Mouse (Mus musculus) lung, postnatal 0 days (tissue): ENCODE results near the gene Irf2bpl. TPM values are rescaled to one million over a fixed set of nuclear protein-coding genes. Genes with fewer than 3 reads are reported as not detected.

ENCODE experiments used
- ATAC-seq: fragments of 200-750 bp; cut with Nextera tagmentation; 2 replicates; pipeline ENCODE4 v1.8.0; 2017; ENCODE audit warnings: moderate library complexity
- DNase-seq: peaks from one replicate; pipeline ENCODE4 v3.0.0-alpha.2; 2016; ENCODE audit warnings: low spot score
- H3K27ac ChIP-seq: fragments of 300-500 bp; sonication (generic); 2 replicates; pipeline ENCODE4 v1.5.1; 2014; ENCODE audit warnings: antibody characterized with exemption, mild to moderate bottlenecking, low read length, mixed read lengths
- H3K27me3 ChIP-seq: fragments of 300-500 bp; sonication (generic); replicated peaks from 2 replicates; pipeline ENCODE4 v1.6.1; 2014; ENCODE audit warnings: low read length, mixed read lengths; ENCODE audit not compliant: insufficient read depth
- H3K36me3 ChIP-seq: fragments of 300-500 bp; sonication (generic); 2 replicates; pipeline ENCODE4 v1.6.1; 2014; ENCODE audit warnings: low read length, mixed read lengths; ENCODE audit not compliant: insufficient read depth
- H3K4me1 ChIP-seq: fragments of 300-500 bp; sonication (generic); 2 replicates; pipeline ENCODE4 v1.6.1; 2014; ENCODE audit warnings: antibody characterized with exemption, low read depth, low read length, mixed read lengths; ENCODE audit not compliant: insufficient read depth
- H3K4me2 ChIP-seq: fragments of 300-500 bp; sonication (generic); replicated peaks from 2 replicates; pipeline ENCODE4 v1.6.1; 2014; ENCODE audit warnings: low read depth, mild to moderate bottlenecking, low read length, moderate library complexity, mixed read lengths
- H3K4me3 ChIP-seq: fragments of 300-500 bp; sonication (generic); 2 replicates; pipeline ENCODE4 v1.5.1; 2014; ENCODE audit warnings: low read depth, low read length
- H3K9ac ChIP-seq: fragments of 300-500 bp; sonication (generic); replicated peaks from 2 replicates; pipeline ENCODE4 v1.6.1; 2014; ENCODE audit warnings: low read depth, mild to moderate bottlenecking
- H3K9me3 ChIP-seq: fragments of 300-500 bp; sonication (generic); 2 replicates; pipeline ENCODE4 v1.6.1; 2016; ENCODE audit warnings: low read length, mixed read lengths
- CTCF ChIP-seq: IDR thresholded peaks from 2 replicates; pipeline ENCODE4 v1.5.1; 2016; ENCODE audit warnings: antibody characterized with exemption, mild to moderate bottlenecking
- EP300 ChIP-seq: IDR thresholded peaks from 2 replicates; pipeline ENCODE4 v1.6.1; 2016; ENCODE audit warnings: antibody characterized with exemption, mild to moderate bottlenecking, control low read depth
- WGBS: fragments of 180-500 bp; shearing (Covaris S2); extraction: QIAGEN DNeasy Blood & Tissue Kit; methylation state at CpG from one replicate; pipeline ENCODE4 v1.1.7; 2014; 5-methylcytosine and 5-hydroxymethylcytosine counted together
- polyA plus RNA-seq: library from polyadenylated mRNA; unstranded; fragments of >200 nt; fragmentation: Nextera tagmentation; extraction: Ambion mirVana; gene quantifications from 2 replicates; pipeline ENCODE4 v1.2.1, GENCODE M21; 2015

Irf2bpl gene
- polyA plus RNA-seq, 1 experiment from 2014 or later: 39.5 TPM

DNA sequence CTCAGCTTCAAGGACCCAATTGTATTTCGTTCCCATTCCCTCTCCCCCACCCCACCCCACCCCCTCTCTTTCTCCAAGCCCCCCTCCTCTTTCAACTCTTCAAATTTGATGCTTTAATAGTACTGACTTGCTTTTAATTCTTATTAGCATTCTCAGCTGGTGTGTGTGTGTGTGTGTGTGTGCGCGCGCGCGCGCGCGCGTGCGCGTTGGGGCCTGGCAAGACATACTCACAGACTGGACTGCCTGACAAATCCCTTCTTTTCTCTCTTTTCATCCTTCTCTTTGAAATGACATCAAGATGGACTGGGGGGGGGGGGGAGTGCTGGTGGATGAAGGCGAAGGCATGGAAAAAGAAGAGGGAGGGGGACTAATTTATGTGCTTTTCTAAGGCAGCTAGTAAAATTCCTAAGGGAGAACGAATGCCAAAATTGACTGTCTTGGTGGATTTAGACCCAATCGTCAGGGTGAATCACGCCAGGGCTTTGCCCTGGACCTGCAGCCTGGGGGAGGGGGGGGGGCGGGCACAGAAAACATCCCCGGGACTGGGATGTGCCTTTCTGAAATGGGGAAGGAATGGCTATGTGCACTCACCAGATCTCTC is 8.2 kb upstream of the Irf2bpl start:
- DNase-seq (peak; percentile 82), ATAC-seq (no peak)
- TF ChIP-seq EP300: no peak
- TF ChIP-seq CTCF: no peak
- Histone ChIP-seq H3K9ac (0 out of 2 replicates have a peak overlapping the region, but pooled peaks have one; percentile 75), H3K4me1 (peaks cover 61% of the 10 kb centered on the region), H3K9me3 (no peaks in the 10 kb centered on the region), H3K4me3 (no peak overlapping the region), H3K4me2 (peak overlapping the region; percentile 71), H3K27me3 (no peaks in the 10 kb centered on the region), H3K36me3 (no peaks in the 10 kb centered on the region), H3K27ac (peak overlapping the region; percentile 99)
- WGBS: 11% methylated on average over 17 of the region's 18 CpGs

DNA sequence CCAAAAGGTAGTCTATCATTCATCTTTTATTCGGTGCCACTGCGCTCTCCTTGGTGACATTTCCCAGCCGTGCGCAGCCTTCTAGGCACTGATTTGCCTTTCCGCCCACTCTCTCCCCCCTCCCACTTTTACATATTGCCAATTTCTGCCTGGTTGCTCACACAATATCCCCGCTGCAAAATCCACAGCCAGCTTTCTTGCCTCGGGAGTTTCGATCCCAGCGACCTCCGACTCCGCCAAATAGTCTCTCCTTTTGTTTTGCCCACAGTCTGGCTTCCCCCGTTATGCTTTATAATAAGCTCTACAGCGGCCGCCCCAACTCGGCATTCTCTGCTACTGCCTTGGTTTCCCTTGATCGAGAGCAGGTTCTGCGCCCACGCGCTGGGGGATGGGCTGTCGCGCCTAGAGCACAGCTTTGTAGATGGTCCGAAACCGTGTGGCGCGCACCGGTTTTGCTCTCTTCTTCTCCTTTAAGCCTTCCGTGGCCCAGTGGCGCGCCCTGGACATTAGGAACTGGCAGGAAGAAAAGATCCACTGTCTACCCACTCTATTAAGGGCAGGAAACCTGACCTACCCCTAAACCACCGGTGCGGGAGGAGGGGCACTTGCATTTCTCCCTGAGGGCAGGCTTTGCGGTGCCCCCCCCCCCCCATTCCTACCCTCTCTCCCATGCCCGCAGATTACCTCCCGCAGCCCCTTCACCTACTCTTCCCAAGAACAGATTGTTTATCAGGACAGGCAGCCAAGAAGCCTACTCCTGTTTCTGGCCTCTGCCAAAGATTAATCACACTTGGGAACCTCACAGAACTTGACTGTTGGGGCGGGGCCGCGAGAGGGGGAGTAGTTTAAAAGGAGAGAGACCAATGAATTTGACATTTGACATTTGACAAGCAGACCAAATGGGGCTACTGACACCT is 7.4 kb upstream of the Irf2bpl start:
- Histone ChIP-seq H3K36me3 (no peaks in the 10 kb centered on the region), H3K9ac (peak overlapping the region; percentile 75), H3K4me2 (peak overlapping the region; percentile 71), H3K4me3 (peak overlapping the region; percentile 41), H3K27me3 (no peaks in the 10 kb centered on the region), H3K9me3 (no peaks in the 10 kb centered on the region), H3K27ac (peak overlapping the region; percentile 99), H3K4me1 (peaks cover 55% of the 10 kb centered on the region)
- peak; percentile 52; the same call in 1 of the 2 replicates for TF ChIP-seq EP300
- TF ChIP-seq CTCF: no peak
- DNase-seq: peak; percentile 97
- 2% methylated on average over 36 of the region's 37 CpGs for WGBS
- ATAC-seq: no peak

- H3K4me3 ChIP-seq: peak overlapping the region; percentile 41
- H3K27me3 ChIP-seq: no peaks in the 10 kb centered on the region
- ATAC-seq (no peak), DNase-seq (peak; percentile 46)
- peak overlapping the region; percentile 71 for H3K4me2 ChIP-seq
- WGBS: 9% methylated on average over 11 of the region's 11 CpGs
- H3K36me3 ChIP-seq: no peaks in the 10 kb centered on the region
- H3K27ac ChIP-seq: peak overlapping the region; percentile 99
- peak overlapping the region; percentile 75 for H3K9ac ChIP-seq
- no peaks in the 10 kb centered on the region for H3K9me3 ChIP-seq
- peaks cover 53% of the 10 kb centered on the region for H3K4me1 ChIP-seq
- no peak for TF ChIP-seq EP300
- TF ChIP-seq CTCF: no peak
Observed at GRCm38 (mm10) chr12:86891454-86891785, 6.8 kb upstream of the Irf2bpl start.

- Histone ChIP-seq H3K9me3 (no peaks in the 10 kb centered on the region), H3K36me3 (no peaks in the 10 kb centered on the region), H3K27ac (peak overlapping the region; percentile 99), H3K27me3 (no peaks in the 10 kb centered on the region), H3K9ac (no peak overlapping the region), H3K4me1 (peaks cover 54% of the 10 kb centered on the region), H3K4me3 (no peak overlapping the region), H3K4me2 (peak overlapping the region; percentile 71; the same call in 1 of the 2 replicates)
- DNase-seq (peak; percentile 78), ATAC-seq (no peak)
- 29% methylated on average over 8 of the region's 8 CpGs for WGBS
- TF ChIP-seq EP300 (0 out of 2 replicates have a peak, but pooled peaks have one; percentile 9), CTCF (peak; percentile 34; the same call in 1 of the 2 replicates)
Observed at GRCm38 (mm10) chr12:86890796-86891301, 6.3 kb upstream of the Irf2bpl start.

DNA sequence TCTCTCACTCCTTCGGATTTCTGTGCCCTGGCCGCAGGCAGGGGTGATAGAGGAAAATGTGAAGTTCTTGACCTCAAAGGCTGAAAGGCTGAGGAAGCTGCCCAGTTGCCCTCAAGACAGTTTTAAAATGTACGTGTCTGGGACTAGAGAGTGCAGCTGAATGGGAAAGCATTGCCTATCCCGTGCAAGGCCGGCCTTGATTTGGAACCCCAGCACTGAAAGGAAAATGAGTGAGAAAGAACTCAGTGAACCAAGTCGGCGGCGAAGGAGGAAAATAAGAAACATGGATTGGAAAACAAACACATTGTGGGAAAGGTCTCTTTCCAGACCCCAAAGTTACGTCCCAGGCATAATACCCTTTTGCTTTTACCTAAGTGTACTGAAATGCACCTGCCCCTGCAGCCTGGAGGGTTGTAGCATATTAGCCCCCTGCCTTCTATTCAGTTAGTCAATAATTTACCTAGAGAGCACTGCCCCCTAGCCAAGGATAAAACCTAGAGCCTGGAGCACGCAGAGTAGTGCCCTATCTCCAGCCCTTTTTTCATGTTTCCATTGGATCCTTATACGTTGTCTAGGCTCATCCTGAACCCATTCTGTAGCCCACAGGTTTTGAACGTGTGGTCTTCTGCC is 5.6 kb upstream of the Irf2bpl start:
- H3K27ac ChIP-seq: peak overlapping the region; percentile 99
- H3K9ac ChIP-seq: no peak overlapping the region
- no peak overlapping the region for H3K4me2 ChIP-seq
- 49% methylated on average over 12 of the region's 12 CpGs for WGBS
- ATAC-seq: no peak
- TF ChIP-seq CTCF: no peak
- TF ChIP-seq EP300: no peak
- no peaks in the 10 kb centered on the region for H3K9me3 ChIP-seq
- peaks cover 49% of the 10 kb centered on the region for H3K4me1 ChIP-seq
- no peaks in the 10 kb centered on the region for H3K27me3 ChIP-seq
- no peaks in the 10 kb centered on the region for H3K36me3 ChIP-seq
- no peak for DNase-seq
- no peak overlapping the region for H3K4me3 ChIP-seq

- WGBS: 3% methylated on average over 7 of the region's 7 CpGs
- peak; percentile 14 for ATAC-seq
- Histone ChIP-seq H3K9ac (peak overlapping the region; percentile 39), H3K27me3 (no peaks in the 10 kb centered on the region), H3K9me3 (no peaks in the 10 kb centered on the region), H3K27ac (peak overlapping the region; percentile 99), H3K4me2 (peak overlapping the region; percentile 60), H3K4me1 (peaks cover 46% of the 10 kb centered on the region), H3K4me3 (peak overlapping the region; percentile 21; the same call in 1 of the 2 replicates), H3K36me3 (no peaks in the 10 kb centered on the region)
- DNase-seq: peak; percentile 96
- TF ChIP-seq EP300 (peak; percentile 84), CTCF (no peak)
Observed at GRCm38 (mm10) chr12:86889103-86889644, 4.6 kb upstream of the Irf2bpl start.
